Mouse (Mus musculus) adrenal gland (tissue): ENCODE results near the gene Nr2f2.

Experiments used
- intact Hi-C: fragments of 180-260 bp; cut with DNase I; formaldehyde crosslinking; loops from one replicate; pipeline ENCODE4 v1.15.1; 2025

Gene Nr2f2

GRCm38 (mm10) chr7:70304426-70304825 lies 62.1 kb downstream of the Nr2f2 start:
- intact Hi-C loops, result no loop called here
